Mouse (Mus musculus): Measurements from ENCODE around the gene Helb. TPM values are rescaled to one million over a fixed set of nuclear protein-coding genes. Genes with fewer than 3 reads are reported as not detected.
A peak's percentile ranks its signal among the peaks of the same experiment; 100 is the strongest.

The Helb gene
- polyA plus RNA-seq, 1 experiment: 6.9 TPM

GRCm38 (mm10) chr10:120095136-120095535 lies 17.7 kb downstream of the Helb start:
- Histone ChIP-seq H3K27me3 (replicated peaks; ENCODE audit: control insufficient read depth, insufficient read depth, low read length) (no peaks in the 10 kb centered on the region), H3K36me3 (ENCODE audit: control insufficient read depth, insufficient read depth, low read length) (peaks cover 9% of the 10 kb centered on the region), H3K4me1 (ENCODE audit: control insufficient read depth, insufficient read depth, low read length) (peaks cover 10% of the 10 kb centered on the region; the same call in 1 of the 2 replicates), H3K27ac (ENCODE audit: insufficient read depth, low read depth, low read length) (peak overlapping the region; percentile 82), H3K4me3 (ENCODE audit: insufficient read depth, low read depth, low read length) (no peak overlapping the region)
- TF ChIP-seq POLR2A (IDR thresholded peaks at IDR 0.05; ENCODE audit: low read depth, low read length) (no peak), CTCF (conservative IDR thresholded peaks at IDR 0.05; ENCODE audit: insufficient read depth, insufficient read length, low read depth, low read length) (no peak)
- no peak for DNase-seq
- 86% methylated on average over 9 of the region's 9 CpGs for WGBS

- Histone ChIP-seq H3K4me3 (ENCODE audit: insufficient read depth, low read depth, low read length) (no peak overlapping the region), H3K27ac (ENCODE audit: insufficient read depth, low read depth, low read length) (no peak overlapping the region), H3K27me3 (replicated peaks; ENCODE audit: control insufficient read depth, insufficient read depth, low read length) (no peaks in the 10 kb centered on the region), H3K4me1 (ENCODE audit: control insufficient read depth, insufficient read depth, low read length) (peaks cover 10% of the 10 kb centered on the region; the same call in 1 of the 2 replicates), H3K36me3 (ENCODE audit: control insufficient read depth, insufficient read depth, low read length) (peaks cover 10% of the 10 kb centered on the region)
- 92% methylated on average over 12 of the region's 12 CpGs for WGBS
- no peak for DNase-seq
- TF ChIP-seq POLR2A (IDR thresholded peaks at IDR 0.05; ENCODE audit: low read depth, low read length) (no peak), CTCF (conservative IDR thresholded peaks at IDR 0.05; ENCODE audit: insufficient read depth, insufficient read length, low read depth, low read length) (no peak)
Observed at GRCm38 (mm10) chr10:120092548-120092947, 20.2 kb downstream of the Helb start.

GRCm38 (mm10) chr10:120077850-120078249 lies 34.9 kb downstream of the Helb start:
- no peak overlapping the region for H3K27ac ChIP-seq (ENCODE audit: insufficient read depth, low read depth, low read length)
- TF ChIP-seq POLR2A (IDR thresholded peaks at IDR 0.05; ENCODE audit: low read depth, low read length) (no peak), CTCF (conservative IDR thresholded peaks at IDR 0.05; ENCODE audit: insufficient read depth, insufficient read length, low read depth, low read length) (no peak)
- WGBS: 85% methylated on average over 3 of the region's 3 CpGs

GRCm38 (mm10) chr10:120066319-120066718 lies 46.5 kb downstream of the Helb start:
- peaks cover 3% of the 10 kb centered on the region; the same call in 1 of the 2 replicates for H3K4me1 ChIP-seq (ENCODE audit: control insufficient read depth, insufficient read depth, low read length)
- no peaks in the 10 kb centered on the region for H3K27me3 ChIP-seq (replicated peaks; ENCODE audit: control insufficient read depth, insufficient read depth, low read length)
- H3K4me3 ChIP-seq (ENCODE audit: insufficient read depth, low read depth, low read length): no peak overlapping the region
- no peaks in the 10 kb centered on the region for H3K36me3 ChIP-seq (ENCODE audit: control insufficient read depth, insufficient read depth, low read length)
- no peak for TF ChIP-seq CTCF (conservative IDR thresholded peaks at IDR 0.05; ENCODE audit: insufficient read depth, insufficient read length, low read depth, low read length)
- no peak for TF ChIP-seq POLR2A (IDR thresholded peaks at IDR 0.05; ENCODE audit: low read depth, low read length)
- no peak overlapping the region for H3K27ac ChIP-seq (ENCODE audit: insufficient read depth, low read depth, low read length)
- 94% methylated on average over 10 of the region's 10 CpGs for WGBS
- DNase-seq: no peak

More at GRCm38 (mm10) chr10:120077850-120078249, 34.9 kb downstream of the Helb start:
- no peak for DNase-seq
- Histone ChIP-seq H3K4me1 (ENCODE audit: control insufficient read depth, insufficient read depth, low read length) (no peaks in the 10 kb centered on the region), H3K4me3 (ENCODE audit: insufficient read depth, low read depth, low read length) (no peak overlapping the region), H3K27me3 (replicated peaks; ENCODE audit: control insufficient read depth, insufficient read depth, low read length) (no peaks in the 10 kb centered on the region), H3K36me3 (ENCODE audit: control insufficient read depth, insufficient read depth, low read length) (no peaks in the 10 kb centered on the region)

GRCm38 (mm10) chr10:120064424-120064823 lies 48.4 kb downstream of the Helb start:
- Histone ChIP-seq H3K36me3 (ENCODE audit: control insufficient read depth, insufficient read depth, low read length) (no peaks in the 10 kb centered on the region), H3K4me1 (ENCODE audit: control insufficient read depth, insufficient read depth, low read length) (peaks cover 3% of the 10 kb centered on the region; the same call in 1 of the 2 replicates), H3K4me3 (ENCODE audit: insufficient read depth, low read depth, low read length) (no peak overlapping the region), H3K27me3 (replicated peaks; ENCODE audit: control insufficient read depth, insufficient read depth, low read length) (no peaks in the 10 kb centered on the region), H3K27ac (ENCODE audit: insufficient read depth, low read depth, low read length) (0 out of 2 replicates have a peak overlapping the region, but pooled peaks have one; percentile 39)
- WGBS: 24% methylated on average over 5 of the region's 5 CpGs
- DNase-seq: peak; percentile 62
- TF ChIP-seq CTCF (conservative IDR thresholded peaks at IDR 0.05; ENCODE audit: insufficient read depth, insufficient read length, low read depth, low read length) (peak; percentile 85), POLR2A (IDR thresholded peaks at IDR 0.05; ENCODE audit: low read depth, low read length) (no peak)

GRCm38 (mm10) chr10:120061238-120062130 lies 51.3 kb downstream of the Helb start:
- TF ChIP-seq POLR2A (IDR thresholded peaks at IDR 0.05; ENCODE audit: low read depth, low read length) (no peak), CTCF (conservative IDR thresholded peaks at IDR 0.05; ENCODE audit: insufficient read depth, insufficient read length, low read depth, low read length) (no peak)
- Histone ChIP-seq H3K4me1 (ENCODE audit: control insufficient read depth, insufficient read depth, low read length) (peaks cover 3% of the 10 kb centered on the region; the same call in 1 of the 2 replicates), H3K4me3 (ENCODE audit: insufficient read depth, low read depth, low read length) (no peak overlapping the region), H3K27ac (ENCODE audit: insufficient read depth, low read depth, low read length) (no peak overlapping the region), H3K27me3 (replicated peaks; ENCODE audit: control insufficient read depth, insufficient read depth, low read length) (no peaks in the 10 kb centered on the region), H3K36me3 (ENCODE audit: control insufficient read depth, insufficient read depth, low read length) (no peaks in the 10 kb centered on the region)
- WGBS: 75% methylated on average over 24 of the region's 24 CpGs
- no peak for DNase-seq

GRCm38 (mm10) chr10:120060579-120061237 lies 52.1 kb downstream of the Helb start:
- H3K4me3 ChIP-seq (ENCODE audit: insufficient read depth, low read depth, low read length): no peak overlapping the region
- H3K27me3 ChIP-seq (replicated peaks; ENCODE audit: control insufficient read depth, insufficient read depth, low read length): no peaks in the 10 kb centered on the region
- no peak overlapping the region for H3K27ac ChIP-seq (ENCODE audit: insufficient read depth, low read depth, low read length)
- no peak for DNase-seq
- no peaks in the 10 kb centered on the region for H3K36me3 ChIP-seq (ENCODE audit: control insufficient read depth, insufficient read depth, low read length)
- TF ChIP-seq CTCF (conservative IDR thresholded peaks at IDR 0.05; ENCODE audit: insufficient read depth, insufficient read length, low read depth, low read length): no peak
- TF ChIP-seq POLR2A (IDR thresholded peaks at IDR 0.05; ENCODE audit: low read depth, low read length): no peak
- 91% methylated on average over 10 of the region's 10 CpGs for WGBS
- peaks cover 3% of the 10 kb centered on the region; the same call in 1 of the 2 replicates for H3K4me1 ChIP-seq (ENCODE audit: control insufficient read depth, insufficient read depth, low read length)
